Mouse (Mus musculus): ENCODE measurements around the gene Gyg. TPM values are rescaled to one million over a fixed set of nuclear protein-coding genes. Genes with fewer than 3 reads are reported as not detected.

The Gyg gene
- polyA plus RNA-seq, 1 experiment from 2014 or later, result 29.5 TPM

- Histone ChIP-seq H3K27me3 (ENCODE audit: control insufficient read depth, insufficient read depth, low read length) (no peaks in the 10 kb centered on the region), H3K9me3 (ENCODE audit: control insufficient read depth, low read length) (no peaks in the 10 kb centered on the region), H3K4me2 (replicated peaks; ENCODE audit: low read depth, low read length) (no peak overlapping the region), H3K27ac (ENCODE audit: low read depth, low read length) (no peak overlapping the region), H3K4me3 (ENCODE audit: low read depth, low read length) (no peak overlapping the region), H3K4me1 (replicated peaks; ENCODE audit: control insufficient read depth, insufficient read depth, low read length) (no peaks in the 10 kb centered on the region), H3K9ac (ENCODE audit: low read depth, low read length) (no peak overlapping the region), H3K36me3 (ENCODE audit: control insufficient read depth, insufficient read depth, low read length) (no peaks in the 10 kb centered on the region)
- DNase-seq (ENCODE audit: low spot score), result no peak
- ATAC-seq (ENCODE audit: low FRiP score), result no peak
Measured at GRCm38 (mm10) chr3:20141240-20141639, 13.9 kb downstream of the Gyg start.

DNA sequence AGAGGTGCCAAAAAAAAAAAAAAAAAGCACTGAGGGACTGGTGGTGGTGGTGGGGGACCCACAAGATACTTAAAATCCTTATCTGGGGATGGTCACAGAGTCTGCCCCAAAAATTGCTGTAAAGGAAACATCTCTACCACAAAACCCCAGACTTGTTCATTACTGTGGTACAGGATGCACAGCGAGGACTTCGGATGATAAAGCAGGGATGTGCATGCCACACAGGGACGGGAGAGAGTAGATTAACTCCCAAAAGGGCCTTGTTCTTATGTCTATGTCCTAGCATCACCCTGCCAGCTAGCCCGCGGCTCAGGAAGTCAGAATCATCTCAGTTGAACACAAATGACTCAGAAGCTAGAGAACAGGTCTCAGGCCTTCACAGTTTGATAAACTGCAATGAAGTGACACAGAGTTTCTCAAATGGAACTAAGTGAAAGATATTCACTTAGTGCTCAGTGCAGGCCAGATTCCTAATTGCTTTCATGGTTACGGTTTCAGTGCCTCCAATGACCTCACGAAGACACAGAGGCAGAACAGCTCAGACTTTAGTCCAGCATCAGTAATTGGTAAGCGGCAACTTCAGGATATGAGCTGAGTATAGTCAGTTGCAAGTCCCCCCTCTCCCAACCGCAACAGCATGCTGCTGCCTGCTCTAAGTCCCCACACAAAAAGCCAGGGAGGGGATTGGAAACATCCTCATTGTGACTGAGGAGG is 18.1 kb downstream of the Gyg start:
- no peaks in the 10 kb centered on the region for H3K9me3 ChIP-seq (ENCODE audit: control insufficient read depth, low read length)
- no peak for DNase-seq (ENCODE audit: low spot score)
- no peaks in the 10 kb centered on the region for H3K4me1 ChIP-seq (replicated peaks; ENCODE audit: control insufficient read depth, insufficient read depth, low read length)
- H3K4me3 ChIP-seq (ENCODE audit: low read depth, low read length), result no peak overlapping the region
- ATAC-seq (ENCODE audit: low FRiP score), result no peak
- H3K27me3 ChIP-seq (ENCODE audit: control insufficient read depth, insufficient read depth, low read length), result no peaks in the 10 kb centered on the region
- no peak overlapping the region for H3K27ac ChIP-seq (ENCODE audit: low read depth, low read length)
- no peaks in the 10 kb centered on the region for H3K36me3 ChIP-seq (ENCODE audit: control insufficient read depth, insufficient read depth, low read length)
- no peak overlapping the region for H3K4me2 ChIP-seq (replicated peaks; ENCODE audit: low read depth, low read length)
- H3K9ac ChIP-seq (ENCODE audit: low read depth, low read length), result no peak overlapping the region
- WGBS, result 93% methylated on average over 9 of the region's 9 CpGs

DNA sequence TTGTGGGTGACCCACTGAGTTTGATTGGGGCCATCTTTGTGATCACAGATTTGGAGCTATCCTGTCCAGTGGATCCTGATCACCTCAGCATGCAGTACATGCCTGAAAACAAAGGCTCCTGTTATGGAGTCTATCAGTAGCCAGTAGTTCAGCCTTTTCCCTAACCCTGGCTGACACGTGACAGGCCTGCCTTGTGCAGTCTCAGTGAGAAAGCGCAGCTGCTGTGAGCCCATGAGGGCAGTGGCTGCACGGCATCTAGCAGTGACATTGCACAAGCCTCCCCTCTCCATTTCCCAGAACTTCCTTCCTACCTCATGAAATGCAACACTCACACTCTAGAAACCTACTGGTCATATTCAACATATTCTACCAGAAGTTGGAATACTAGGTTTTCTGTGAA is 20.6 kb downstream of the Gyg start:
- Histone ChIP-seq H3K4me1 (replicated peaks; ENCODE audit: control insufficient read depth, insufficient read depth, low read length) (no peaks in the 10 kb centered on the region), H3K27me3 (ENCODE audit: control insufficient read depth, insufficient read depth, low read length) (no peaks in the 10 kb centered on the region), H3K9ac (ENCODE audit: low read depth, low read length) (no peak overlapping the region), H3K36me3 (ENCODE audit: control insufficient read depth, insufficient read depth, low read length) (no peaks in the 10 kb centered on the region), H3K4me2 (replicated peaks; ENCODE audit: low read depth, low read length) (no peak overlapping the region), H3K4me3 (ENCODE audit: low read depth, low read length) (no peak overlapping the region), H3K27ac (ENCODE audit: low read depth, low read length) (no peak overlapping the region), H3K9me3 (ENCODE audit: control insufficient read depth, low read length) (no peaks in the 10 kb centered on the region)
- ATAC-seq (ENCODE audit: low FRiP score) (no peak; the same call in 1 of the 2 replicates), DNase-seq (ENCODE audit: low spot score) (no peak)
- 74% methylated on average over 3 of the region's 3 CpGs for WGBS

- ATAC-seq (ENCODE audit: low FRiP score) (no peak), DNase-seq (ENCODE audit: low spot score) (no peak)
- H3K27me3 ChIP-seq (ENCODE audit: control insufficient read depth, insufficient read depth, low read length), result no peaks in the 10 kb centered on the region
- H3K36me3 ChIP-seq (ENCODE audit: control insufficient read depth, insufficient read depth, low read length), result no peaks in the 10 kb centered on the region
- H3K9me3 ChIP-seq (ENCODE audit: control insufficient read depth, low read length), result no peaks in the 10 kb centered on the region
- H3K9ac ChIP-seq (ENCODE audit: low read depth, low read length), result no peak overlapping the region
- WGBS, result 93% methylated on average over 1 of the region's 1 CpGs
- no peak overlapping the region for H3K27ac ChIP-seq (ENCODE audit: low read depth, low read length)
- H3K4me3 ChIP-seq (ENCODE audit: low read depth, low read length), result no peak overlapping the region
- no peaks in the 10 kb centered on the region for H3K4me1 ChIP-seq (replicated peaks; ENCODE audit: control insufficient read depth, insufficient read depth, low read length)
- no peak overlapping the region for H3K4me2 ChIP-seq (replicated peaks; ENCODE audit: low read depth, low read length)
Measured at GRCm38 (mm10) chr3:20133745-20134144, 21.4 kb downstream of the Gyg start.

GRCm38 (mm10) chr3:20132731-20133130 is 22.4 kb downstream of the Gyg start:
- Histone ChIP-seq H3K36me3 (ENCODE audit: control insufficient read depth, insufficient read depth, low read length) (no peaks in the 10 kb centered on the region), H3K9ac (ENCODE audit: low read depth, low read length) (no peak overlapping the region), H3K4me1 (replicated peaks; ENCODE audit: control insufficient read depth, insufficient read depth, low read length) (no peaks in the 10 kb centered on the region), H3K27ac (ENCODE audit: low read depth, low read length) (no peak overlapping the region), H3K9me3 (ENCODE audit: control insufficient read depth, low read length) (no peaks in the 10 kb centered on the region), H3K4me3 (ENCODE audit: low read depth, low read length) (no peak overlapping the region), H3K4me2 (replicated peaks; ENCODE audit: low read depth, low read length) (no peak overlapping the region), H3K27me3 (ENCODE audit: control insufficient read depth, insufficient read depth, low read length) (no peaks in the 10 kb centered on the region)
- DNase-seq (ENCODE audit: low spot score) (no peak), ATAC-seq (ENCODE audit: low FRiP score) (no peak)
- 92% methylated on average over 1 of the region's 1 CpGs for WGBS

- no peak overlapping the region for H3K4me2 ChIP-seq (replicated peaks; ENCODE audit: low read depth, low read length)
- H3K27ac ChIP-seq (ENCODE audit: low read depth, low read length), result no peak overlapping the region
- H3K4me3 ChIP-seq (ENCODE audit: low read depth, low read length), result no peak overlapping the region
- no peaks in the 10 kb centered on the region for H3K36me3 ChIP-seq (ENCODE audit: control insufficient read depth, insufficient read depth, low read length)
- no peaks in the 10 kb centered on the region for H3K9me3 ChIP-seq (ENCODE audit: control insufficient read depth, low read length)
- no peaks in the 10 kb centered on the region for H3K4me1 ChIP-seq (replicated peaks; ENCODE audit: control insufficient read depth, insufficient read depth, low read length)
- 0 out of 2 replicates have a peak, but pooled peaks have one; percentile 4 for ATAC-seq (ENCODE audit: low FRiP score)
- WGBS, result 89% methylated on average over 2 of the region's 2 CpGs
- H3K9ac ChIP-seq (ENCODE audit: low read depth, low read length), result no peak overlapping the region
- DNase-seq (ENCODE audit: low spot score), result no peak
- no peaks in the 10 kb centered on the region for H3K27me3 ChIP-seq (ENCODE audit: control insufficient read depth, insufficient read depth, low read length)
Measured at GRCm38 (mm10) chr3:20131350-20131720, 23.8 kb downstream of the Gyg start.

- Histone ChIP-seq H3K36me3 (ENCODE audit: control insufficient read depth, insufficient read depth, low read length) (no peaks in the 10 kb centered on the region), H3K9me3 (ENCODE audit: control insufficient read depth, low read length) (no peaks in the 10 kb centered on the region), H3K4me2 (replicated peaks; ENCODE audit: low read depth, low read length) (no peak overlapping the region), H3K4me3 (ENCODE audit: low read depth, low read length) (no peak overlapping the region), H3K4me1 (replicated peaks; ENCODE audit: control insufficient read depth, insufficient read depth, low read length) (no peaks in the 10 kb centered on the region), H3K27me3 (ENCODE audit: control insufficient read depth, insufficient read depth, low read length) (no peaks in the 10 kb centered on the region), H3K27ac (ENCODE audit: low read depth, low read length) (no peak overlapping the region), H3K9ac (ENCODE audit: low read depth, low read length) (no peak overlapping the region)
- WGBS, result 90% methylated on average over 8 of the region's 8 CpGs
- DNase-seq (ENCODE audit: low spot score), result no peak
- ATAC-seq (ENCODE audit: low FRiP score), result 0 out of 2 replicates have a peak, but pooled peaks have one; percentile 15
Measured at GRCm38 (mm10) chr3:20130456-20131349, 24.4 kb downstream of the Gyg start.

DNA sequence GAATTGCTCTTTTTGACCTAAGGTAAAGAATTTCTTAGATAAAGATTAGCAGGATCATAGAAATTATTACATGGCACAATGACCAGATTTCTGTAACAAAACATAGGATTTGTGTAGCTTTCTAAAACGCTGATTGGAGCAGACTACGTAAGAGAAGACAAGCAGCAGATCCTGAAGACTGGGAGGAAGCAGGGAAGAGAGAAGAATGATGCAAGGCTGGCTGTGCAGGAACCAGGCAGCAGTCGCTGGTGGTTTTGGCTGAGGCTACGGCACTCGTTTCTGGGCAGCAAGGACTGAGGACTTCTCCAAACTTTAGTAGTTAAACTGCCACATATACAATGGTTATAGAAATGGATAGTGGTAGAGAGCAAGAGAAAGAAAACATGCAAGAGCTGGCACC is 25.6 kb downstream of the Gyg start:
- ATAC-seq (ENCODE audit: low FRiP score) (no peak), DNase-seq (ENCODE audit: low spot score) (no peak)
- Histone ChIP-seq H3K4me3 (ENCODE audit: low read depth, low read length) (no peak overlapping the region), H3K36me3 (ENCODE audit: control insufficient read depth, insufficient read depth, low read length) (no peaks in the 10 kb centered on the region), H3K9ac (ENCODE audit: low read depth, low read length) (no peak overlapping the region), H3K9me3 (ENCODE audit: control insufficient read depth, low read length) (no peaks in the 10 kb centered on the region), H3K4me2 (replicated peaks; ENCODE audit: low read depth, low read length) (no peak overlapping the region), H3K27me3 (ENCODE audit: control insufficient read depth, insufficient read depth, low read length) (no peaks in the 10 kb centered on the region), H3K27ac (ENCODE audit: low read depth, low read length) (no peak overlapping the region), H3K4me1 (replicated peaks; ENCODE audit: control insufficient read depth, insufficient read depth, low read length) (no peaks in the 10 kb centered on the region)
- WGBS, result 93% methylated on average over 5 of the region's 5 CpGs
